Mouse (Mus musculus): ENCODE results near the gene Sept5. TPM values are rescaled to one million over a fixed set of nuclear protein-coding genes. Genes with fewer than 3 reads are reported as not detected.

The Sept5 gene
- polyA plus RNA-seq, 1 experiment = 62.5 TPM

DNA sequence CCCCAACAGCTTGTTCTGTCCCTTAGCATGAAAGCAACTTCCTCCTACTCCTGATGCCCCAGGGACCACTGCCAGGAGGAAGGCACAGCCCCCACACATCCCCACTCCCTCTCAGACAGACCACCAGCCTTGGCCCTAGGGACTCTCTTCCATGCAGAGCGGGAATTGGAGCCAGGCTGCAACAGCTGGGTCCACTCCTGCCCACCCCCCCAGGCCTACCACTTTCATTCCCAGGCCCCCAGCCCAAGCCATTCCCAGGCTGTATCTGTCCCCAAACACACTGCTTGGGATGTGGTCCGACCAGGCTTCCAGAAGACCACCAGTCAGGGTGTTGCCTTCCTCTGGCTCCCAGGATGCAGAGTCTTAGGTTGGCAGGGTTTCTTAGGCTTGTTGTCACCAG lies 20.7 kb downstream of the Sept5 start:
- TF ChIP-seq CTCF (IDR thresholded peaks at IDR 0.05; ENCODE audit: control insufficient read depth, insufficient read depth, insufficient replicate concordance, low read depth, low read length) (no peak), POLR2A (IDR thresholded peaks at IDR 0.05; ENCODE audit: control insufficient read depth, low read depth, low read length) (no peak)
- Histone ChIP-seq H3K27ac (ENCODE audit: control insufficient read depth, insufficient read depth, low read depth, low read length) (no peak overlapping the region), H3K4me3 (ENCODE audit: control insufficient read depth, low read depth, low read length) (no peak overlapping the region), H3K36me3 (ENCODE audit: control insufficient read depth, insufficient read depth, low read length) (no peaks in the 10 kb centered on the region), H3K27me3 (ENCODE audit: control insufficient read depth, insufficient read depth, low read length) (no peaks in the 10 kb centered on the region), H3K4me1 (ENCODE audit: control insufficient read depth, insufficient read depth, low read length) (peaks cover 5% of the 10 kb centered on the region)

DNA sequence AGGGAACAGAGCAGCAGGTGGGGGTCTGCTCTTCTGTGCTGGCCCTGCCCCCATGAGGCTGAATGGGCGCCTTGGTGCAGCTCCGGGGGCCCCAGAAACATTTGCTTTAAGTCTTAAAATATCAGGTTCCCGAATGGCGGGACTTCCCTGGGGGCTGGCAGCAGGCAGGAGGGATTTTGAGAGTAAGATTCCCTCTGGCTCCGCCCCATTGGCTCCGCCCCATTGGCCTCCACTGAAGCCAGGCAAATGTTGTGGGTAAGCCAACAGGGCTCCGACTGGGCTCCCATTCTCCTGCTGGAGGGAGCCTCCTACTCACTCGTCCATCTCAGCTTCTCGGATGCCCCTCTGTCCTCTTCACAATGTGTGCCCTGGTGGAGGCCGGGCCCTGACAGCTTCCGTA lies 21.5 kb downstream of the Sept5 start:
- H3K4me1 ChIP-seq (ENCODE audit: control insufficient read depth, insufficient read depth, low read length) = peaks cover 5% of the 10 kb centered on the region
- H3K27me3 ChIP-seq (ENCODE audit: control insufficient read depth, insufficient read depth, low read length) = no peaks in the 10 kb centered on the region
- TF ChIP-seq CTCF (IDR thresholded peaks at IDR 0.05; ENCODE audit: control insufficient read depth, insufficient read depth, insufficient replicate concordance, low read depth, low read length) = no peak
- no peak for TF ChIP-seq POLR2A (IDR thresholded peaks at IDR 0.05; ENCODE audit: control insufficient read depth, low read depth, low read length)
- H3K4me3 ChIP-seq (ENCODE audit: control insufficient read depth, low read depth, low read length) = no peak overlapping the region
- H3K27ac ChIP-seq (ENCODE audit: control insufficient read depth, insufficient read depth, low read depth, low read length) = no peak overlapping the region
- H3K36me3 ChIP-seq (ENCODE audit: control insufficient read depth, insufficient read depth, low read length) = no peaks in the 10 kb centered on the region

DNA sequence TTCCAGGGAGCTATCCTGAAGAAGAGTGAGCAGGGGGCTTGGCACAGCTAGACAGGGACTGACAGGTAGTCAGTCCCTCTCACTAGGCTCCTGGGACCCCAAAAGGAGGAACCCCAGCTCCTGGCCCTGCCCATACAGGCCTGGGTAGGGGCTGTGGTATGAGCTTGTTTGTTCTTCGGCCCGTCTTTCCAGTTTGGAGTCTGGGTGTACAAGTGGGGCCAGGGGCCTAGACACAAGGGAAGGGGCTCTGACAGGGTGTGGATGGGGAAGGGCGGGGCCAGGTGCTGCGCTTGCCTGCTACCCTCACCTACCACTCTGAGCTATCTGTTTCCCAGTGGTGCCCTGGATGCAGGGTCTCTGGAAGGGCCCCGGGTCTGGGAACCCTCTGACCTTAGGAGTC lies 24.0 kb downstream of the Sept5 start:
- no peak for TF ChIP-seq POLR2A (IDR thresholded peaks at IDR 0.05; ENCODE audit: control insufficient read depth, low read depth, low read length)
- no peak for TF ChIP-seq CTCF (IDR thresholded peaks at IDR 0.05; ENCODE audit: control insufficient read depth, insufficient read depth, insufficient replicate concordance, low read depth, low read length)
- no peaks in the 10 kb centered on the region for H3K27me3 ChIP-seq (ENCODE audit: control insufficient read depth, insufficient read depth, low read length)
- H3K4me3 ChIP-seq (ENCODE audit: control insufficient read depth, low read depth, low read length) = no peak overlapping the region
- no peaks in the 10 kb centered on the region for H3K36me3 ChIP-seq (ENCODE audit: control insufficient read depth, insufficient read depth, low read length)
- peaks cover 5% of the 10 kb centered on the region for H3K4me1 ChIP-seq (ENCODE audit: control insufficient read depth, insufficient read depth, low read length)
- H3K27ac ChIP-seq (ENCODE audit: control insufficient read depth, insufficient read depth, low read depth, low read length) = no peak overlapping the region

DNA sequence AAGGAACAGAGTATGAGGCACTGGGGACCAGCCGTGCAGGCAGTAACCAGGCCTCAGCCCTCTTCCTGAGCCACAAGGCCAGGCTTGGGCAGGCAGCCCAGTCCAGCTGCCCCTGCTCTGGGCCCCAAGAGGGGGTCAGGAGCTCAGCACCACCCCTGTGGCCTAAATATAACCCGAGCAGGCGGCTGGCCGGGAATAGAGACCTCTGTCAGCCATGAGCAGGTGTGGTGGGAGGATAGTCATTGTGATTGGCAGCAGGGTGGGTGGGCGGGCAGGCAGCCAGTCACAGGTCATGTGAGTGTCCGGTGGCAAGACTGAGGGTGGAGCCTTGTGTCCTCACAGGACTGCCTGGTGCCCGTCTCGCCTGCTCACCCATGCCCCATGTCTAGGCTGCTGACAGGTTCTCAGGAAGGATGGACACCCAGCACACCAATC lies 25.5 kb downstream of the Sept5 start:
- no peak overlapping the region for H3K27ac ChIP-seq (ENCODE audit: control insufficient read depth, insufficient read depth, low read depth, low read length)
- no peaks in the 10 kb centered on the region for H3K27me3 ChIP-seq (ENCODE audit: control insufficient read depth, insufficient read depth, low read length)

DNA sequence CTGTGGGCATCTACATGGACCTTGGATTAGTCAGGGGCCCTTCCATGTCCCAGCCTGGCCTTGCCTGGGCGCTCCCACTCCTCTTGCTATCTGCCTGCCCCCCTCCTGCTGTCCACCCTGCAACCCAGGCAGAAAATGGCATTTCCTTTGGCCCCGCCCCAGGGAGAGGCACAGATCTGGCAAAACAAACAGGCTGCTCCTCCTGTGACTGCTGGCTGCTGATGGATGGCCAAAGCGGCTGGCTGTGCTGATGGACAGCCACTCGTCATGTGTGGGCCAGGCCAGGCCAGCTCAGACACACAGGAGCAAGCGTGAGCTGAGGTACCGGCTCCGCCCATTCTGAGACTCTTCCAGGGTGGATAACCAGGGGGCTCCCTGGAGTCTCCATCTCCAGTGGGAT lies 28.3 kb downstream of the Sept5 start:
- Histone ChIP-seq H3K27ac (ENCODE audit: control insufficient read depth, insufficient read depth, low read depth, low read length) (no peak overlapping the region), H3K4me3 (ENCODE audit: control insufficient read depth, low read depth, low read length) (no peak overlapping the region), H3K4me1 (ENCODE audit: control insufficient read depth, insufficient read depth, low read length) (no peaks in the 10 kb centered on the region), H3K36me3 (ENCODE audit: control insufficient read depth, insufficient read depth, low read length) (no peaks in the 10 kb centered on the region), H3K27me3 (ENCODE audit: control insufficient read depth, insufficient read depth, low read length) (no peaks in the 10 kb centered on the region)
- TF ChIP-seq POLR2A (IDR thresholded peaks at IDR 0.05; ENCODE audit: control insufficient read depth, low read depth, low read length) (no peak), CTCF (IDR thresholded peaks at IDR 0.05; ENCODE audit: control insufficient read depth, insufficient read depth, insufficient replicate concordance, low read depth, low read length) (no peak)

More for the DNA sequence above, 25.5 kb downstream of the Sept5 start:
- H3K4me1 ChIP-seq (ENCODE audit: control insufficient read depth, insufficient read depth, low read length) = peaks cover 5% of the 10 kb centered on the region
- TF ChIP-seq POLR2A (IDR thresholded peaks at IDR 0.05; ENCODE audit: control insufficient read depth, low read depth, low read length) (no peak), CTCF (IDR thresholded peaks at IDR 0.05; ENCODE audit: control insufficient read depth, insufficient read depth, insufficient replicate concordance, low read depth, low read length) (no peak)
- H3K36me3 ChIP-seq (ENCODE audit: control insufficient read depth, insufficient read depth, low read length) = no peaks in the 10 kb centered on the region
- no peak overlapping the region for H3K4me3 ChIP-seq (ENCODE audit: control insufficient read depth, low read depth, low read length)

DNA sequence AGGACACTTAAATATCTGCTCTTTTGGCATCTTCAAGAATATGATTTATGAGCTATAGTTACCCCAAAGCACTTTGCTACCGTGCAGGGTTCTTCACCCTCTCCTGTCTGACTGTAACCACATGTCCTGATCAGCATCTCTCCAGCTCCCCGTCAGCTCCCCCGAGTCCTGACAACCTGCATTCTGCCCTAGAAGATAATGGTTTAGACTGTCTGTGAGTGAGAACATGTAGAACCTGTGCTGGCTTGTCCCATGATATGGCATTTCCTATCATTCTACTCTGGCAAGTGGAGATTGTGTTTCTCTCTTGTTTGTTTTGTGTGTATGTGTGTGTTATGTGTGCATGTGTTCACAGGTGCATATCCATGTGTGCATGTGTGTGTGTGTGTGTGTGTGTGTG lies 31.7 kb downstream of the Sept5 start:
- TF ChIP-seq POLR2A (IDR thresholded peaks at IDR 0.05; ENCODE audit: control insufficient read depth, low read depth, low read length) = no peak
- no peak for TF ChIP-seq CTCF (IDR thresholded peaks at IDR 0.05; ENCODE audit: control insufficient read depth, insufficient read depth, insufficient replicate concordance, low read depth, low read length)
- H3K27ac ChIP-seq (ENCODE audit: control insufficient read depth, insufficient read depth, low read depth, low read length) = no peak overlapping the region
- H3K4me3 ChIP-seq (ENCODE audit: control insufficient read depth, low read depth, low read length) = no peak overlapping the region
- H3K27me3 ChIP-seq (ENCODE audit: control insufficient read depth, insufficient read depth, low read length) = no peaks in the 10 kb centered on the region
- peaks cover 2% of the 10 kb centered on the region; the same call in 1 of the 2 replicates for H3K4me1 ChIP-seq (ENCODE audit: control insufficient read depth, insufficient read depth, low read length)
- no peaks in the 10 kb centered on the region for H3K36me3 ChIP-seq (ENCODE audit: control insufficient read depth, insufficient read depth, low read length)

DNA sequence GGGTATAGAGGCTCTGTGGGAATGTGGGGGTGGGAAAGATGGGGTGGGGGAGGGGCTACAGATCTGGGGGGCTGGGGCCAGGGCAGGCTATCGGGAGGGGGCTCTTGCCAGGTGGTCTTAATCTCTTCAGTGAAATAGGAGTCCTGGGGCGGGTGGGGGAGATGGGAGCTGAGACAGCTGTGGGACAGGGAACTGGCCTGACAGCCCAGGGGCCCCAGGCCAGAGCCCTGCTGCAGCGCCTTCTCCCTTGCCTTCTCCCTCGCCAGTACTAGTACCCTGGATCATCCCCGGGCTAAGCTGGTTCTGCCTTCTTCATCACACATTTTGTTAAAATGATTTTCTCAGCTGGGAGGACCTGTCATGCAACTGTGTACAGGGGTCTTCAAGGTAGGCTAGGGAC lies 33.5 kb downstream of the Sept5 start:
- TF ChIP-seq CTCF (IDR thresholded peaks at IDR 0.05; ENCODE audit: control insufficient read depth, insufficient read depth, insufficient replicate concordance, low read depth, low read length) (no peak), POLR2A (IDR thresholded peaks at IDR 0.05; ENCODE audit: control insufficient read depth, low read depth, low read length) (no peak)
- Histone ChIP-seq H3K4me3 (ENCODE audit: control insufficient read depth, low read depth, low read length) (no peak overlapping the region), H3K27me3 (ENCODE audit: control insufficient read depth, insufficient read depth, low read length) (no peaks in the 10 kb centered on the region), H3K4me1 (ENCODE audit: control insufficient read depth, insufficient read depth, low read length) (peaks cover 10% of the 10 kb centered on the region), H3K27ac (ENCODE audit: control insufficient read depth, insufficient read depth, low read depth, low read length) (no peak overlapping the region), H3K36me3 (ENCODE audit: control insufficient read depth, insufficient read depth, low read length) (no peaks in the 10 kb centered on the region)

DNA sequence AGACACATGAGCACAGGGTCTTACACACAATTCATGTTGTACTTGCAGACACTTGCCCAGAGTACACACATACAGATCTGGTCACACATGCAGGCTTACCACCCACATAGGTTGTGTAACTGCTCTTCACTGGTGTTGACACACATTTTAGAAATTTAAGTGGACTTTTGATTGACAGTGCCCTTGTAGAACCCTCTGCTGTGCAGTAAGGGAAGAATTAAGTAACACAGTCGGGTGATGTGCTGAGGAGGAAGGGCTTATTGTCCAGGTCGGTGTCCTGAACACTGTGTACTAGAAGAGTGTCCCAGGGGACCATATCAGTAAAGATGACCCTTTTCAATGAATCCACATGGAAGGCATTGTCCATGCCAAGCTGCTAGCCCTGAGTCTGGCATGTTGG lies 35.8 kb downstream of the Sept5 start:
- Histone ChIP-seq H3K27me3 (ENCODE audit: control insufficient read depth, insufficient read depth, low read length) (no peaks in the 10 kb centered on the region), H3K27ac (ENCODE audit: control insufficient read depth, insufficient read depth, low read depth, low read length) (no peak overlapping the region), H3K4me1 (ENCODE audit: control insufficient read depth, insufficient read depth, low read length) (peaks cover 28% of the 10 kb centered on the region), H3K4me3 (ENCODE audit: control insufficient read depth, low read depth, low read length) (no peak overlapping the region), H3K36me3 (ENCODE audit: control insufficient read depth, insufficient read depth, low read length) (no peaks in the 10 kb centered on the region)
- TF ChIP-seq POLR2A (IDR thresholded peaks at IDR 0.05; ENCODE audit: control insufficient read depth, low read depth, low read length) = no peak
- no peak for TF ChIP-seq CTCF (IDR thresholded peaks at IDR 0.05; ENCODE audit: control insufficient read depth, insufficient read depth, insufficient replicate concordance, low read depth, low read length)
